Mouse (Mus musculus) MEL (cell line): ENCODE measurements around the gene Tpmt. TPM values are rescaled to one million over a fixed set of nuclear protein-coding genes. Genes with fewer than 3 reads are reported as not detected.

Experiments used
- DNase-seq: peaks from one replicate; pipeline ENCODE4 v3.0.0; 2011; ENCODE audit warnings: low read depth, low spot score
- H3K27ac ChIP-seq: 2 replicates; pipeline ENCODE4 v1.5.1; 2012; ENCODE audit warnings: low read depth, mild to moderate bottlenecking, control low read depth, low read length, moderate library complexity; ENCODE audit not compliant: control insufficient read depth
- H3K27me3 ChIP-seq, 2 experiments: fragments of 150-350 bp in 1 of 2; sonication (generic) in 1 of 2; 2 replicates each; pipeline ENCODE4 v1.6.1; 2012; ENCODE audit warnings: low read length in 2 of 2, mild to moderate bottlenecking in 2 of 2, improper control_type of control experiment in 1 of 2, moderate library complexity in 1 of 2; ENCODE audit not compliant: insufficient read depth in 2 of 2, control insufficient read depth in 1 of 2
- H3K36me3 ChIP-seq, 2 experiments: 2 replicates each; pipeline ENCODE4 v1.6.1; 2012 to 2014; ENCODE audit warnings: low read length in 2 of 2, improper control_type of control experiment in 1 of 2, inconsistent platforms in 1 of 2, mild to moderate bottlenecking in 1 of 2; ENCODE audit not compliant: insufficient read depth in 2 of 2, control insufficient read depth in 1 of 2
- H3K4me1 ChIP-seq, 2 experiments: fragments of 150-350 bp in 1 of 2; sonication (generic) in 1 of 2; 2 replicates each; pipeline ENCODE4 v1.6.1; 2012; ENCODE audit warnings: low read length in 2 of 2, improper control_type of control experiment in 1 of 2, mild to moderate bottlenecking in 1 of 2; ENCODE audit not compliant: insufficient read depth in 2 of 2, control insufficient read depth in 1 of 2
- H3K4me3 ChIP-seq, 2 experiments: fragments of 150-350 bp in 1 of 2; sonication (generic) in 1 of 2; 2 replicates each; pipeline ENCODE4 v1.5.1; 2012; ENCODE audit warnings: low read depth in 2 of 2, low read length in 2 of 2, mild to moderate bottlenecking in 2 of 2, moderate library complexity in 2 of 2, control low read depth in 1 of 2, improper control_type of control experiment in 1 of 2; ENCODE audit not compliant: control insufficient read depth in 1 of 2, insufficient read depth in 1 of 2
- H3K79me2 ChIP-seq: 2 replicates; pipeline ENCODE4 v1.6.1; 2012; ENCODE audit warnings: mild to moderate bottlenecking, low read length, moderate library complexity; ENCODE audit not compliant: control insufficient read depth, poor library complexity, insufficient read depth
- H3K9ac ChIP-seq: 2 replicates; pipeline ENCODE4 v1.6.1; 2012; ENCODE audit warnings: low read depth, mild to moderate bottlenecking, control low read depth, low read length, moderate library complexity; ENCODE audit not compliant: control insufficient read depth, poor library complexity, severe bottlenecking
- H3K9me3 ChIP-seq: fragments of 150-350 bp; sonication (generic); replicated peaks from 2 replicates; pipeline ENCODE4 v1.6.1; 2012; ENCODE audit warnings: mild to moderate bottlenecking, low read length, improper control_type of control experiment, moderate library complexity; ENCODE audit not compliant: insufficient read depth
- BHLHE40 ChIP-seq: IDR thresholded peaks from 2 replicates; pipeline ENCODE4 v1.6.1; 2012; ENCODE audit warnings: low read depth, mild to moderate bottlenecking, inconsistent platforms, low read length, improper control_type of control experiment, borderline replicate concordance
- E2F4 ChIP-seq: IDR thresholded peaks from 2 replicates; pipeline ENCODE4 v1.6.1; 2011; ENCODE audit warnings: low read depth, low read length, improper control_type of control experiment, borderline replicate concordance
- GATA1 ChIP-seq: IDR thresholded peaks from 2 replicates; pipeline ENCODE4 v1.6.1; 2011; ENCODE audit warnings: low read depth, low read length, improper control_type of control experiment
- HCFC1 ChIP-seq: IDR thresholded peaks from 2 replicates; pipeline ENCODE4 v1.6.1; 2012; ENCODE audit warnings: low read depth, mild to moderate bottlenecking, inconsistent platforms, low read length, improper control_type of control experiment, moderate library complexity
- JUND ChIP-seq: IDR thresholded peaks from 2 replicates; pipeline ENCODE4 v1.6.1; 2011; ENCODE audit warnings: low read depth, mild to moderate bottlenecking, improper control_type of control experiment, low read length
- KAT2A ChIP-seq: conservative IDR thresholded peaks from 2 replicates; pipeline ENCODE4 v1.6.1; 2012; ENCODE audit warnings: low read depth, low read length, improper control_type of control experiment, inconsistent platforms
- MAFK ChIP-seq: IDR thresholded peaks from 2 replicates; pipeline ENCODE4 v1.6.1; 2011; ENCODE audit warnings: low read depth, mild to moderate bottlenecking, low read length, improper control_type of control experiment, borderline replicate concordance
- MEF2A ChIP-seq: IDR thresholded peaks from 2 replicates; pipeline ENCODE4 v1.6.1; 2014; ENCODE audit warnings: low read depth, mild to moderate bottlenecking, inconsistent platforms, low read length, improper control_type of control experiment; ENCODE audit not compliant: poor library complexity, insufficient replicate concordance, severe bottlenecking; ENCODE audit errors: extremely low read depth
- MXI1 ChIP-seq: IDR thresholded peaks from 2 replicates; pipeline ENCODE4 v1.6.1; 2011; ENCODE audit warnings: mild to moderate bottlenecking, low read depth, low read length, improper control_type of control experiment
- MYC ChIP-seq: IDR thresholded peaks from 2 replicates; pipeline ENCODE4 v1.6.1; 2011; ENCODE audit warnings: low read depth, mild to moderate bottlenecking, low read length, improper control_type of control experiment, moderate library complexity
- NELFE ChIP-seq: IDR thresholded peaks from 2 replicates; pipeline ENCODE4 v1.6.1; 2011; ENCODE audit warnings: low read depth, low read length, improper control_type of control experiment
- RAD21 ChIP-seq: IDR thresholded peaks from 2 replicates; pipeline ENCODE4 v1.6.1; 2011; ENCODE audit warnings: mild to moderate bottlenecking, low read depth, low read length, improper control_type of control experiment
- SMC3 ChIP-seq: IDR thresholded peaks from 2 replicates; pipeline ENCODE4 v1.6.1; 2011; ENCODE audit warnings: low read depth, low read length, improper control_type of control experiment
- TCF12 ChIP-seq: IDR thresholded peaks from 2 replicates; pipeline ENCODE4 v1.6.1; 2014; ENCODE audit warnings: low read depth, mild to moderate bottlenecking, inconsistent platforms, low read length, improper control_type of control experiment, moderate library complexity
- UBTF ChIP-seq: IDR thresholded peaks from 2 replicates; pipeline ENCODE4 v1.6.1; 2012; ENCODE audit warnings: low read depth, mild to moderate bottlenecking, inconsistent platforms, low read length, improper control_type of control experiment, moderate library complexity, borderline replicate concordance; ENCODE audit not compliant: insufficient read depth
- USF1 ChIP-seq: IDR thresholded peaks from 2 replicates; pipeline ENCODE4 v1.6.1; 2014; ENCODE audit warnings: low read depth, mild to moderate bottlenecking, inconsistent platforms, low read length, improper control_type of control experiment, moderate library complexity
- USF2 ChIP-seq, 2 experiments: IDR thresholded peaks; 2 replicates each; pipeline ENCODE4 v1.6.1; 2011 to 2012; ENCODE audit warnings: improper control_type of control experiment in 2 of 2, low read length in 2 of 2, borderline replicate concordance in 1 of 2, inconsistent platforms in 1 of 2, low read depth in 1 of 2, mild to moderate bottlenecking in 1 of 2; ENCODE audit not compliant: insufficient read depth in 1 of 2
- ZKSCAN1 ChIP-seq: IDR thresholded peaks from 2 replicates; pipeline ENCODE4 v1.6.1; 2012; ENCODE audit warnings: low read depth, mild to moderate bottlenecking, inconsistent platforms, low read length, improper control_type of control experiment, moderate library complexity
- ZMIZ1 ChIP-seq: IDR thresholded peaks from 2 replicates; pipeline ENCODE4 v1.6.1; 2012; ENCODE audit warnings: low read depth, mild to moderate bottlenecking, inconsistent platforms, low read length, improper control_type of control experiment, moderate library complexity
- polyA plus RNA-seq, 2 experiments: library from polyadenylated mRNA; stranded (reverse) in 1 of 2; unstranded in 1 of 2; fragments of >175 nt in 1 of 2; fragments of >200 nt in 1 of 2; gene quantifications; 2 replicates each; pipeline versions ENCODE4 v1.2.1 to v1.2.4; 2012; ENCODE audit warnings: low replicate concordance in 2 of 2, low read depth in 1 of 2; ENCODE audit not compliant: insufficient read length in 2 of 2, insufficient read depth in 1 of 2, missing spikeins in 1 of 2
- total RNA-seq: library from RNA; depleted of rRNA; stranded (reverse); fragments of 300-350 nt; gene quantifications from 2 replicates; pipeline ENCODE4 v1.2.3, GENCODE M21; 2012

The Tpmt gene
- total and polyA plus RNA-seq, 3 experiments: 2.5 to 3.9 TPM; not detected in 1

GRCm38 (mm10) chr13:47056781-47057180 lies 12.2 kb upstream of the Tpmt start:
- Histone ChIP-seq H3K27ac (no peak overlapping the region), H3K4me1 (no peaks in the 10 kb centered on the region), H3K4me3 (no peak overlapping the region), H3K9me3 (no peaks in the 10 kb centered on the region), H3K36me3 (no peaks in the 10 kb centered on the region), H3K27me3 (no peaks in the 10 kb centered on the region), H3K9ac (no peak overlapping the region), H3K79me2 (no peaks in the 10 kb centered on the region)
- no peak for TF ChIP-seq RAD21
- TF ChIP-seq SMC3: no peak
- no peak for TF ChIP-seq USF2 (IDR thresholded peaks at IDR 0.05; ENCODE audit: borderline replicate concordance in 1 of 2, insufficient read depth in 1 of 2, low read depth in 1 of 2, low read length in 2 of 2)
- TF ChIP-seq TCF12: no peak
- no peak for TF ChIP-seq GATA1
- no peak for DNase-seq

- no peak for DNase-seq
- Histone ChIP-seq H3K4me3 (no peak overlapping the region), H3K4me1 (no peaks in the 10 kb centered on the region), H3K27ac (no peak overlapping the region), H3K36me3 (no peaks in the 10 kb centered on the region), H3K9me3 (no peaks in the 10 kb centered on the region), H3K27me3 (no peaks in the 10 kb centered on the region), H3K9ac (no peak overlapping the region), H3K79me2 (no peaks in the 10 kb centered on the region)
- no peak for TF ChIP-seq MXI1
- no peak for TF ChIP-seq MEF2A
- TF ChIP-seq MYC: no peak
- no peak for TF ChIP-seq HCFC1
- TF ChIP-seq ZMIZ1: no peak
- TF ChIP-seq KAT2A: no peak
- no peak for TF ChIP-seq USF1
- no peak for TF ChIP-seq BHLHE40
- no peak for TF ChIP-seq JUND
- TF ChIP-seq TCF12: no peak
- TF ChIP-seq E2F4: no peak
- TF ChIP-seq MAFK: no peak
- TF ChIP-seq UBTF: no peak
- TF ChIP-seq NELFE: no peak
- TF ChIP-seq ZKSCAN1: no peak
These were observed 11.6 kb upstream of the Tpmt start for GRCm38 (mm10) chr13:47056126-47056525.
